Mouse (Mus musculus): ENCODE data around the gene Msh2.
"Not testable (repeated sequence)": the region's sequence is repeated elsewhere in the genome, so short reads cannot be mapped to it uniquely, and the experiment has no call there.

The Msh2 gene

GRCm38 (mm10) chr17:87671890-87672660, at the start of gene Msh2:
Msh2 (plus strand) TSS chr17:87672330.
- peak; percentile 98 for DNase-seq

- DNase-seq, result no peak
Observed at GRCm38 (mm10) chr17:87625510-87626086, 46.5 kb upstream of the Msh2 start.

GRCm38 (mm10) chr17:87628144-87628543, 44.0 kb upstream of the Msh2 start:
- DNase-seq, result no peak

- no peak for DNase-seq
Observed at GRCm38 (mm10) chr17:87628706-87629105, 43.4 kb upstream of the Msh2 start.

- no peak for DNase-seq
Observed at GRCm38 (mm10) chr17:87637056-87637389, 35.1 kb upstream of the Msh2 start.

GRCm38 (mm10) chr17:87639242-87639641, 32.9 kb upstream of the Msh2 start:
- no peak for DNase-seq

- DNase-seq, result no peak
Observed at GRCm38 (mm10) chr17:87640272-87640671, 31.9 kb upstream of the Msh2 start.

GRCm38 (mm10) chr17:87641006-87641405, 31.1 kb upstream of the Msh2 start:
- no peak for DNase-seq

GRCm38 (mm10) chr17:87642744-87643143, 29.4 kb upstream of the Msh2 start:
- no peak for DNase-seq

GRCm38 (mm10) chr17:87655616-87656015, 16.5 kb upstream of the Msh2 start:
- not testable (repeated sequence) for DNase-seq

- not testable (repeated sequence) for DNase-seq
Observed at GRCm38 (mm10) chr17:87661958-87662573, 10.1 kb upstream of the Msh2 start.

- no peak for DNase-seq
Observed at GRCm38 (mm10) chr17:87664238-87664637, 7.9 kb upstream of the Msh2 start.

- DNase-seq, result peak; percentile 32
Observed at GRCm38 (mm10) chr17:87665066-87665822, 6.9 kb upstream of the Msh2 start.

GRCm38 (mm10) chr17:87672677-87673286, 652 bp downstream of the Msh2 start:
- DNase-seq, result no peak

GRCm38 (mm10) chr17:87676916-87677474, 4.9 kb downstream of the Msh2 start:
- DNase-seq, result not testable (repeated sequence)

- DNase-seq, result no peak
Observed at GRCm38 (mm10) chr17:87677656-87678055, 5.5 kb downstream of the Msh2 start.

- DNase-seq, result no peak
Observed at GRCm38 (mm10) chr17:87689217-87689616, 17.1 kb downstream of the Msh2 start.

- peak; percentile 56 for DNase-seq
Observed at GRCm38 (mm10) chr17:87691958-87692357, 19.8 kb downstream of the Msh2 start.

- no peak for DNase-seq
Observed at GRCm38 (mm10) chr17:87695874-87696465, 23.8 kb downstream of the Msh2 start.

- DNase-seq, result no peak
Observed at GRCm38 (mm10) chr17:87696814-87697213, 24.7 kb downstream of the Msh2 start.

- DNase-seq, result no peak
Observed at GRCm38 (mm10) chr17:87698996-87699765, 27.1 kb downstream of the Msh2 start.
